Comparison of ENCODE assay signal across 14 mouse cellular contexts in genomic region chr15:80318543-80319255, GRCm38 (mm10). TPM values are rescaled to one million over a fixed set of nuclear protein-coding genes. Genes with fewer than 3 reads are reported as not detected.
DNase-seq lines count a peak whose midpoint lies in the region; ATAC-seq and TF ChIP-seq lines count a peak whose summit lies in the region.
"Had no signal": no experiment of that assay in that cellular context is flagged by ENCODE, and none has a peak within 500 bp of the region (broad histone marks: within the 10 kb centered on the region; RNA-seq: fewer than 3 reads in every experiment).

No protein-coding gene starts in this region.

- ATAC-seq in hindbrain, embryonic 13.5 days (ENCODE audit: low FRiP score) = no peak
- ATAC-seq in hindbrain, embryonic 12.5 days (ENCODE audit: low FRiP score) = no peak
- ATAC-seq in forebrain, postnatal 0 days = peak; percentile 10; the same call in 1 of the 2 replicates
- ATAC-seq in midbrain, embryonic 14.5 days (ENCODE audit: low FRiP score, low TSS enrichment) = no peak
- ATAC-seq in stomach, postnatal 0 days (ENCODE audit: low FRiP score, low TSS enrichment) = no peak
- ATAC-seq in liver, postnatal 0 days = no peak

- no peaks in the 10 kb centered on the region for H3K36me3 ChIP-seq in hindbrain, embryonic 13.5 days
- H3K36me3 ChIP-seq in hindbrain, embryonic 12.5 days = no peaks in the 10 kb centered on the region
- no peaks in the 10 kb centered on the region for H3K36me3 ChIP-seq in forebrain, postnatal 0 days (ENCODE audit: insufficient read depth)
- no peaks in the 10 kb centered on the region for H3K36me3 ChIP-seq in midbrain, embryonic 14.5 days (ENCODE audit: control insufficient read depth, insufficient read depth, low read length)
- H3K36me3 ChIP-seq in stomach, postnatal 0 days (ENCODE audit: control insufficient read depth, insufficient read depth, low read length) = no peaks in the 10 kb centered on the region
- H3K36me3 ChIP-seq in liver, postnatal 0 days (replicated peaks; ENCODE audit: insufficient read depth, low read length) = no peaks in the 10 kb centered on the region
- H3K36me3 ChIP-seq: embryonic facial prominence, embryonic 15.5 days had no signal

- no peak for TF ChIP-seq POLR2A in brain, embryonic 14.5 days (IDR thresholded peaks at IDR 0.05; ENCODE audit: borderline replicate concordance, extremely low read depth, insufficient read depth, insufficient read length, poor library complexity, severe bottlenecking)

- TF ChIP-seq CTCF in brain, embryonic 14.5 days (IDR thresholded peaks at IDR 0.05; ENCODE audit: borderline replicate concordance, extremely low read depth, insufficient read depth, insufficient read length) = no peak
- TF ChIP-seq CTCF in forebrain, postnatal 0 days (IDR thresholded peaks at IDR 0.05; ENCODE audit: low read depth) = no peak
- TF ChIP-seq CTCF in stomach, postnatal 0 days (IDR thresholded peaks at IDR 0.05; ENCODE audit: low read depth) = no peak
- TF ChIP-seq CTCF in liver, postnatal 0 days (IDR thresholded peaks at IDR 0.05; ENCODE audit: low read depth) = no peak

- peaks cover 45% of the 10 kb centered on the region for H3K4me1 ChIP-seq in hindbrain, embryonic 13.5 days (replicated peaks)
- H3K4me1 ChIP-seq in hindbrain, embryonic 12.5 days = peaks cover 27% of the 10 kb centered on the region
- H3K4me1 ChIP-seq in forebrain, postnatal 0 days (ENCODE audit: insufficient read depth) = no peaks in the 10 kb centered on the region
- peaks cover 31% of the 10 kb centered on the region for H3K4me1 ChIP-seq in midbrain, embryonic 14.5 days (ENCODE audit: control insufficient read depth, insufficient read depth, low read length)
- no peaks in the 10 kb centered on the region for H3K4me1 ChIP-seq in stomach, postnatal 0 days (replicated peaks; ENCODE audit: control insufficient read depth, insufficient read depth)
- H3K4me1 ChIP-seq in liver, postnatal 0 days (ENCODE audit: insufficient read depth) = no peaks in the 10 kb centered on the region

- no peaks in the 10 kb centered on the region for H3K9me3 ChIP-seq in hindbrain, embryonic 13.5 days
- H3K9me3 ChIP-seq in hindbrain, embryonic 12.5 days (replicated peaks) = no peaks in the 10 kb centered on the region
- no peaks in the 10 kb centered on the region for H3K9me3 ChIP-seq in forebrain, postnatal 0 days (ENCODE audit: low read length)
- H3K9me3 ChIP-seq in midbrain, embryonic 14.5 days (ENCODE audit: control insufficient read depth, low read length) = no peaks in the 10 kb centered on the region
- no peaks in the 10 kb centered on the region for H3K9me3 ChIP-seq in stomach, postnatal 0 days (ENCODE audit: control insufficient read depth, low read length)
- no peaks in the 10 kb centered on the region for H3K9me3 ChIP-seq in liver, postnatal 0 days (ENCODE audit: low read length)
- H3K9me3 ChIP-seq: embryonic facial prominence, embryonic 15.5 days had no signal

- H3K9ac ChIP-seq in hindbrain, embryonic 13.5 days = 0 out of 2 replicates have a peak overlapping the region, but pooled peaks have one; percentile 14
- H3K9ac ChIP-seq in hindbrain, embryonic 12.5 days = no peak overlapping the region
- no peak overlapping the region for H3K9ac ChIP-seq in forebrain, postnatal 0 days
- no peak overlapping the region for H3K9ac ChIP-seq in midbrain, embryonic 14.5 days (replicated peaks; ENCODE audit: low read length)
- H3K9ac ChIP-seq in stomach, postnatal 0 days (ENCODE audit: low read length) = no peak overlapping the region
- H3K9ac ChIP-seq in liver, postnatal 0 days (replicated peaks) = no peak overlapping the region
- H3K9ac ChIP-seq: embryonic facial prominence, embryonic 15.5 days had no signal

- H3K4me3 ChIP-seq in hindbrain, embryonic 13.5 days = no peak overlapping the region
- H3K4me3 ChIP-seq in hindbrain, embryonic 12.5 days = no peak overlapping the region
- no peak overlapping the region for H3K4me3 ChIP-seq in forebrain, postnatal 0 days (ENCODE audit: low read depth, low read length)
- H3K4me3 ChIP-seq in midbrain, embryonic 14.5 days (replicated peaks; ENCODE audit: low read depth, low read length) = no peak overlapping the region
- H3K4me3 ChIP-seq in stomach, postnatal 0 days (ENCODE audit: low read depth, low read length) = no peak overlapping the region
- H3K4me3 ChIP-seq in liver, postnatal 0 days (ENCODE audit: low read depth, low read length) = no peak overlapping the region
- H3K4me3 ChIP-seq: embryonic facial prominence, embryonic 15.5 days; layer of hippocampus, adult 2 months had no signal

- TF ChIP-seq EP300 in stomach, postnatal 0 days (optimal IDR thresholded peaks at IDR 0.05) = no peak
- TF ChIP-seq EP300 in liver, postnatal 0 days (IDR thresholded peaks at IDR 0.05; ENCODE audit: low read depth) = no peak

- H3K27ac ChIP-seq in hindbrain, embryonic 13.5 days = no peak overlapping the region
- H3K27ac ChIP-seq in hindbrain, embryonic 12.5 days = no peak overlapping the region
- no peak overlapping the region for H3K27ac ChIP-seq in forebrain, postnatal 0 days (ENCODE audit: low read depth, low read length)
- no peak overlapping the region for H3K27ac ChIP-seq in midbrain, embryonic 14.5 days (replicated peaks; ENCODE audit: low read depth, low read length)
- no peak overlapping the region for H3K27ac ChIP-seq in stomach, postnatal 0 days (replicated peaks)
- H3K27ac ChIP-seq in liver, postnatal 0 days (ENCODE audit: low read depth) = no peak overlapping the region
- H3K27ac ChIP-seq: embryonic facial prominence, embryonic 15.5 days; layer of hippocampus, adult 2 months had no signal

- peak; percentile 62 for DNase-seq in brain, embryonic 14.5 days (ENCODE audit: low read depth)
- DNase-seq in forebrain, postnatal 0 days = no peak
- peak; percentile 34 for DNase-seq in midbrain, embryonic 14.5 days
- DNase-seq in stomach, postnatal 0 days (ENCODE audit: low spot score) = no peak
- DNase-seq in liver, postnatal 0 days = no peak
- no peak for DNase-seq in thymus, postnatal 36 days
- DNase-seq: gastrocnemius, postnatal 14 days; heart, postnatal 10 days; liver had no signal

- 9% methylated on average over 11 of the region's 11 CpGs for WGBS in hindbrain, embryonic 13.5 days
- 9% methylated on average over 11 of the region's 11 CpGs for WGBS in hindbrain, embryonic 12.5 days
- WGBS in forebrain, postnatal 0 days = 12% methylated on average over 11 of the region's 11 CpGs
- 12% methylated on average over 11 of the region's 11 CpGs for WGBS in midbrain, embryonic 14.5 days
- WGBS in stomach, postnatal 0 days = 16% methylated on average over 11 of the region's 11 CpGs
- 25% methylated on average over 11 of the region's 11 CpGs for WGBS in liver, postnatal 0 days (ENCODE audit: insufficient replicate concordance)

- H3K4me2 ChIP-seq in hindbrain, embryonic 13.5 days = no peak overlapping the region
- H3K4me2 ChIP-seq in hindbrain, embryonic 12.5 days (replicated peaks) = no peak overlapping the region
- H3K4me2 ChIP-seq in forebrain, postnatal 0 days (ENCODE audit: low read depth) = no peak overlapping the region
- H3K4me2 ChIP-seq in midbrain, embryonic 14.5 days (ENCODE audit: low read length) = no peak overlapping the region
- no peak overlapping the region for H3K4me2 ChIP-seq in stomach, postnatal 0 days (replicated peaks; ENCODE audit: low read depth)
- H3K4me2 ChIP-seq in liver, postnatal 0 days (ENCODE audit: low read depth, low read length) = no peak overlapping the region
- H3K4me2 ChIP-seq: embryonic facial prominence, embryonic 15.5 days had no signal

- 0 out of 2 replicates have a peak, but pooled peaks cover 7% of the 10 kb centered on the region for H3K27me3 ChIP-seq in hindbrain, embryonic 13.5 days
- peaks cover 4% of the 10 kb centered on the region; the same call in 1 of the 2 replicates for H3K27me3 ChIP-seq in hindbrain, embryonic 12.5 days
- H3K27me3 ChIP-seq in forebrain, postnatal 0 days (ENCODE audit: insufficient read depth, low read length) = no peaks in the 10 kb centered on the region
- no peaks in the 10 kb centered on the region for H3K27me3 ChIP-seq in midbrain, embryonic 14.5 days (ENCODE audit: control insufficient read depth, insufficient read depth, low read length)
- H3K27me3 ChIP-seq in stomach, postnatal 0 days (ENCODE audit: control insufficient read depth, insufficient read depth, low read length) = no peaks in the 10 kb centered on the region
- no peaks in the 10 kb centered on the region for H3K27me3 ChIP-seq in liver, postnatal 0 days (ENCODE audit: insufficient read depth, low read length)

RNA-seq across cellular contexts. Expression of gene Cacna1i, which starts 31.7 kb away (rescaled TPM):
- 0.34 and 0.39 TPM in 2 replicates for polyA plus RNA-seq in hindbrain, embryonic 13.5 days (2015; fragmentation: Nextera tagmentation; extraction: Ambion mirVana)
- polyA plus RNA-seq in hindbrain, embryonic 12.5 days (2016; fragmentation: Nextera tagmentation; extraction: Ambion mirVana) = 0.18 TPM in 2 replicates
- 3.1 and 6.5 TPM in 2 replicates for polyA plus RNA-seq in brain, embryonic 14.5 days (2012; rRNA removed)
- total RNA-seq in forebrain, postnatal 0 days (2014; rRNA removed) = 11.1 and 12.5 TPM in 2 replicates
- polyA plus RNA-seq in forebrain, postnatal 0 days (2015; fragmentation: Nextera tagmentation; extraction: Ambion mirVana) = 0.34 and 0.58 TPM in 2 replicates
- polyA plus RNA-seq in midbrain, embryonic 14.5 days (2014; fragmentation: Nextera tagmentation; extraction: Ambion mirVana) = 0.75 and 1.5 TPM in 2 replicates
- polyA plus RNA-seq in stomach, postnatal 0 days (2015; fragmentation: Nextera tagmentation; extraction: Ambion mirVana) = 0.01 TPM in 1 of 2 replicates, not detected in the other
- polyA plus RNA-seq in liver, postnatal 0 days (2015; fragmentation: Nextera tagmentation; extraction: Ambion mirVana) = not detected in 2 replicates
- polyA plus RNA-seq: stomach, embryonic 16.5 days had no signal

RNA-seq across cellular contexts. Expression of gene Rps19bp1, which starts 54.6 kb away (rescaled TPM):
- polyA plus RNA-seq in hindbrain, embryonic 13.5 days (2015; fragmentation: Nextera tagmentation; extraction: Ambion mirVana) = 74.7 and 75.9 TPM in 2 replicates
- 59.9 and 65.8 TPM in 2 replicates for polyA plus RNA-seq in hindbrain, embryonic 12.5 days (2016; fragmentation: Nextera tagmentation; extraction: Ambion mirVana)
- 51.4 and 54.7 TPM in 2 replicates for polyA plus RNA-seq in brain, embryonic 14.5 days (2012; rRNA removed)
- total RNA-seq in forebrain, postnatal 0 days (2014; rRNA removed) = 38.7 and 56.6 TPM in 2 replicates
- polyA plus RNA-seq in forebrain, postnatal 0 days (2015; fragmentation: Nextera tagmentation; extraction: Ambion mirVana) = 84.7 and 98.9 TPM in 2 replicates
- 73.9 and 100 TPM in 2 replicates for polyA plus RNA-seq in midbrain, embryonic 14.5 days (2014; fragmentation: Nextera tagmentation; extraction: Ambion mirVana)
- 39.5 and 43.3 TPM in 2 replicates for polyA plus RNA-seq in stomach, postnatal 0 days (2015; fragmentation: Nextera tagmentation; extraction: Ambion mirVana)
- 27.0 and 27.5 TPM in 2 replicates for polyA plus RNA-seq in liver, postnatal 0 days (2015; fragmentation: Nextera tagmentation; extraction: Ambion mirVana)

Comparison
In these comparisons a context has a peak if more than half of its experiments do, and no peak if none do; other contexts are left out.
1. DNase-seq: peak in brain, embryonic 14.5 days (single experiment) and midbrain, embryonic 14.5 days (single experiment); none in forebrain, postnatal 0 days (single experiment), stomach, postnatal 0 days (single experiment), liver, postnatal 0 days (single experiment) and thymus, postnatal 36 days (0 of 2).